Mouse (Mus musculus) left cerebral cortex, postnatal 10 days (tissue): ENCODE data around the gene Cyp27a1. TPM values are rescaled to one million over a fixed set of nuclear protein-coding genes. Genes with fewer than 3 reads are reported as not detected.
A peak's percentile ranks its signal among the peaks of the same experiment; 100 is the strongest.

Experiments used
- DNase-seq, 2 experiments: peaks; one replicate each; pipeline ENCODE4 v3.0.0; 2021 to 2022; ENCODE audit warnings: low spot score in 2 of 2, mixed read lengths in 1 of 2; ENCODE audit errors: extremely low spot score in 1 of 2
- intact Hi-C: fragments of 180-260 bp; cut with DNase I; formaldehyde crosslinking; loops from one replicate; pipeline ENCODE4 v1.15.1; 2025
- total RNA-seq, 2 experiments: library from RNA; stranded (reverse); gene quantifications; 2 replicates each; pipeline ENCODE4 v1.2.3; 2021

Cyp27a1 gene
- total RNA-seq, 2 experiments from 2014 or later: 0.75 to 1.3 TPM

GRCm38 (mm10) chr1:74754175-74754785 is 40.9 kb downstream of the Cyp27a1 start:
- no peak for DNase-seq
- intact Hi-C loops: loop anchor here (5.0 to 10.0 kb wide), 2 partner anchors 37 to 109 kb away; no protein-coding TSS in a partner anchor

GRCm38 (mm10) chr1:74759773-74760172 is 46.4 kb downstream of the Cyp27a1 start:
- DNase-seq: peak in 1 of 2 experiments; percentile 59
- intact Hi-C loops: loop anchor here (10.0 kb wide), 1 partner anchor 115 kb away; no protein-coding TSS in a partner anchor

- intact Hi-C loops: no loop called here
- DNase-seq: peak; percentile 44 to 82
These were observed 49.7 kb downstream of the Cyp27a1 start for GRCm38 (mm10) chr1:74763081-74763480.

- intact Hi-C loops: no loop called here
- DNase-seq: peak in 1 of 2 experiments; percentile 40
These were observed 57.5 kb downstream of the Cyp27a1 start for GRCm38 (mm10) chr1:74770727-74771466.

GRCm38 (mm10) chr1:74771467-74771844 is 58.1 kb downstream of the Cyp27a1 start:
- DNase-seq: no peak
- intact Hi-C loops: no loop called here

GRCm38 (mm10) chr1:74771845-74771930 is 58.3 kb downstream of the Cyp27a1 start, which contains the start of gene Wnt6:
TSS of gene Wnt6 (plus strand) at chr1:74771892.
- no peak for DNase-seq
- intact Hi-C loops: no loop called here

GRCm38 (mm10) chr1:74771931-74772620 is 58.7 kb downstream of the Cyp27a1 start:
- intact Hi-C loops: no loop called here

GRCm38 (mm10) chr1:74773136-74773535 is 59.8 kb downstream of the Cyp27a1 start:
- intact Hi-C loops: no loop called here
- DNase-seq: peak; percentile 58 to 80

More at GRCm38 (mm10) chr1:74771931-74772620, 58.7 kb downstream of the Cyp27a1 start:
- DNase-seq: peak in 1 of 2 experiments; percentile 43

- intact Hi-C loops: no loop called here
- DNase-seq: peak in 1 of 2 experiments; percentile 38
These were observed 60.7 kb downstream of the Cyp27a1 start for GRCm38 (mm10) chr1:74774062-74774461.

- intact Hi-C loops: no loop called here
- peak in 1 of 2 experiments; percentile 48 for DNase-seq
These were observed 62.4 kb downstream of the Cyp27a1 start for GRCm38 (mm10) chr1:74775816-74776215.

GRCm38 (mm10) chr1:74778934-74779486 is 65.6 kb downstream of the Cyp27a1 start:
- intact Hi-C loops: no loop called here
- DNase-seq: no peak

GRCm38 (mm10) chr1:74782045-74782444 is 68.7 kb downstream of the Cyp27a1 start:
- intact Hi-C loops: no loop called here

GRCm38 (mm10) chr1:74783554-74783953 is 70.2 kb downstream of the Cyp27a1 start:
- DNase-seq: no peak
- intact Hi-C loops: no loop called here

More at GRCm38 (mm10) chr1:74782045-74782444, 68.7 kb downstream of the Cyp27a1 start:
- DNase-seq: no peak

- intact Hi-C loops: no loop called here
- DNase-seq: peak in 1 of 2 experiments; percentile 74
These were observed 70.8 kb downstream of the Cyp27a1 start for GRCm38 (mm10) chr1:74784041-74784759.

Other genes starting within 250 kb of the Cyp27a1 start
- 10 to 100 TPM; 38.6 to 41.1 TPM for gene Cnot9, start 207.5 kb upstream of the Cyp27a1 start, total RNA-seq
- gene Plcd4, start 170.7 kb upstream of the Cyp27a1 start, total RNA-seq: 10 to 100 TPM in 1 of 2 experiments, 1 to 10 TPM in 1; 7.6 to 10.9 TPM
- 10 to 100 TPM; 24.6 to 25.4 TPM for gene Usp37, start 169.3 kb upstream of the Cyp27a1 start, total RNA-seq
- gene Zfp142, start 125.3 kb upstream of the Cyp27a1 start, total RNA-seq: 10 to 100 TPM; 24.1 to 25.3 TPM
- 10 to 100 TPM; 21.2 to 23.1 TPM for gene Bcs1l, start 125.3 kb upstream of the Cyp27a1 start, total RNA-seq
- 10 to 100 TPM; 55.7 to 59.1 TPM for gene Rnf25, start 112.2 kb upstream of the Cyp27a1 start, total RNA-seq
- gene Stk36, start 112.1 kb upstream of the Cyp27a1 start, total RNA-seq: 1 to 10 TPM; 7.5 to 8.8 TPM
- 10 to 100 TPM; 21.3 to 28.2 TPM for gene Ttll4, start 51.8 kb upstream of the Cyp27a1 start, total RNA-seq
- gene Prkag3, start 35.6 kb downstream of the Cyp27a1 start, total RNA-seq: not detected
- 1 to 10 TPM; 1.2 to 1.7 TPM for gene Wnt6, start 58.3 kb downstream of the Cyp27a1 start, total RNA-seq
- 1 to 10 TPM in 1 of 2 experiments, under 1 TPM in 1; 0.87 to 1.1 TPM for gene Wnt10a, start 77.9 kb downstream of the Cyp27a1 start, total RNA-seq
- 100 to 1,000 TPM; 474 to 481 TPM for gene Cdk5r2, start 141.4 kb downstream of the Cyp27a1 start, total RNA-seq
- gene Fev, start 171.8 kb downstream of the Cyp27a1 start, total RNA-seq: not detected
- gene Cryba2, start 179.6 kb downstream of the Cyp27a1 start, total RNA-seq: not detected
- 1 to 10 TPM; 1.6 to 2.1 TPM for gene Cfap65, start 222.0 kb downstream of the Cyp27a1 start, total RNA-seq
- gene Ihh, start 238.1 kb downstream of the Cyp27a1 start, total RNA-seq: under 1 TPM; 0.45 to 0.47 TPM